Mouse (Mus musculus) heart, adult 2 months (tissue): ENCODE results near the gene Nfic.

Experiments used
- CTCF ChIP-seq: fragments of 200-600 bp; IDR thresholded peaks from 2 replicates; pipeline ENCODE4 v1.8.1; 2022; ENCODE audit warnings: antibody characterized with exemption, mild to moderate bottlenecking, moderate library complexity
- EP300 ChIP-seq: fragments of 200-500 bp; IDR thresholded peaks from 2 replicates; pipeline ENCODE4 v1.6.1; 2011; ENCODE audit warnings: low read depth, low read length, control low read depth; ENCODE audit not compliant: insufficient read depth
- POLR2A ChIP-seq: fragments of 200-500 bp; IDR thresholded peaks from 2 replicates; pipeline ENCODE4 v1.6.1; 2011; ENCODE audit warnings: mild to moderate bottlenecking, low read depth, low read length, control low read depth; ENCODE audit not compliant: insufficient read depth

DNA sequence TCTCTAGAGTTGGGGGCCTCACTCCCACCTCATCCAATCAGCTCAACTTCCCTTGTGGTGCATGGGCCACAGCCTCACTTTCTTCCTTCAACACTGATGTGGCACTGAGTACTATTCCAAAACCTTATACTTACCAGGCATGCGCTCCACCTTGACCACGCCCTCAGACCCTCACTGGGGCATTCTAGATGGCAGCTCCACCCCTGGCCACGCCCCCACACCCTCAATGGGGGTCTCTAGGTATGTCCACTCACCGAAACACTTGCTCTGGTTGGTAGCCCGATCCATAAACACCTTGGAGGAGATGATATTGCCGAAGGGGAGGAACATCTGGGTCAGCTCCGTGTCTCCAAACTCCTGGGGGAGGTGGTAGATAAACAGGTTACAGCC is 7.0 kb upstream of the Nfic start:
- TF ChIP-seq CTCF (no peak), POLR2A (no peak), EP300 (no peak)
